ENCODE assay signal across 8 mouse cellular contexts in the genomic region with DNA sequence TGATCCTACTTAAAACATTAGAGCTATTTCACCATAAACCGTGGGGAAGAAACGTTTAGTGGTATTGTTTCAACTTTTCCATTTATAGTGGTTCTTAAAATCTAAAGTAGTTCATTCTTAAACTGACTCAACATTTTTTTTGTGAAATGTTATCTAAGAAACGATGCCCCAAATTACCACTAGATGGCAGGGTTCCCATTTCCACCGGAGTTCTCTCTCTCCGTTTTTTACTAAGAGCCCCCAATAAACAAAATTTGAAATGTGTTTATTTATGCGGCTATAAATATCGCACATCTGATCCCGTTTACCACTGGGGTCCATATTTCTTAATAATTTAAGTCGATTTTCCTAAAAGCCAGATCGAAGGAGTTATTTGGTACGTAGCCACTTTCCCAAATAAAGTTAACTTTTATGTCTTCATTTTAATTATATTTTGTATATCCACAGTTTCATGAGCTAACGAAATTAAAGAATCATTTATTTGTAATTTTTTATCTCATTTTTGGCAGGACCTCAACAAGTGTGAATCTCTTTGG.
DNase-seq lines count a peak whose midpoint lies in the region; ATAC-seq lines count a peak whose summit lies in the region.

No protein-coding gene starts in this region.

- peak; percentile 29 for DNase-seq in gastrocnemius, postnatal 10 days
- no peak for DNase-seq in gastrocnemius, adult 8-10 months (ENCODE audit: low spot score in 2 of 2)
- peak; percentile 58 for DNase-seq in embryonic facial prominence, embryonic 14.5 days (ENCODE audit: low spot score)
- peak; percentile 57 for DNase-seq in mesoderm, embryonic 11.5 days (ENCODE audit: low read depth, low spot score)
- DNase-seq in spleen, postnatal 36 days (ENCODE audit: low spot score in 2 of 2) = no peak
- DNase-seq in cerebellum, adult 9-10 months = no peak

- H3K9ac ChIP-seq in midbrain, embryonic 12.5 days (replicated peaks) = no peak overlapping the region
- no peak overlapping the region for H3K9ac ChIP-seq in midbrain, embryonic 13.5 days (replicated peaks)
- H3K9ac ChIP-seq in embryonic facial prominence, embryonic 14.5 days (ENCODE audit: low read depth, low read length) = no peak overlapping the region

- H3K9me3 ChIP-seq in midbrain, embryonic 12.5 days = no peaks in the 10 kb centered on the region
- H3K9me3 ChIP-seq in midbrain, embryonic 13.5 days = no peaks in the 10 kb centered on the region
- H3K9me3 ChIP-seq in embryonic facial prominence, embryonic 14.5 days (ENCODE audit: control insufficient read depth, low read length) = no peaks in the 10 kb centered on the region

- H3K36me3 ChIP-seq in midbrain, embryonic 12.5 days = no peaks in the 10 kb centered on the region
- H3K36me3 ChIP-seq in midbrain, embryonic 13.5 days = no peaks in the 10 kb centered on the region
- no peaks in the 10 kb centered on the region for H3K36me3 ChIP-seq in embryonic facial prominence, embryonic 14.5 days (ENCODE audit: control insufficient read depth, insufficient read depth, low read length)

- no peak for ATAC-seq in midbrain, embryonic 12.5 days (ENCODE audit: low FRiP score, low read depth)
- no peak for ATAC-seq in midbrain, embryonic 13.5 days
- no peak for ATAC-seq in embryonic facial prominence, embryonic 14.5 days (ENCODE audit: low read depth)

- WGBS in midbrain, embryonic 12.5 days = 17% methylated on average over 12 of the region's 12 CpGs
- WGBS in midbrain, embryonic 13.5 days = 15% methylated on average over 12 of the region's 12 CpGs
- 11% methylated on average over 12 of the region's 12 CpGs for WGBS in embryonic facial prominence, embryonic 14.5 days

- 0 out of 2 replicates have a peak, but pooled peaks cover 6% of the 10 kb centered on the region for H3K27me3 ChIP-seq in midbrain, embryonic 12.5 days
- no peaks in the 10 kb centered on the region for H3K27me3 ChIP-seq in midbrain, embryonic 13.5 days
- no peaks in the 10 kb centered on the region for H3K27me3 ChIP-seq in embryonic facial prominence, embryonic 14.5 days (replicated peaks; ENCODE audit: control insufficient read depth, insufficient read depth, low read length)

- no peak overlapping the region for H3K4me3 ChIP-seq in midbrain, embryonic 12.5 days
- H3K4me3 ChIP-seq in midbrain, embryonic 13.5 days (replicated peaks) = no peak overlapping the region
- H3K4me3 ChIP-seq in embryonic facial prominence, embryonic 14.5 days (ENCODE audit: low read depth, low read length) = no peak overlapping the region

- no peak overlapping the region for H3K27ac ChIP-seq in midbrain, embryonic 12.5 days (replicated peaks)
- no peak overlapping the region for H3K27ac ChIP-seq in midbrain, embryonic 13.5 days
- H3K27ac ChIP-seq in embryonic facial prominence, embryonic 14.5 days (replicated peaks; ENCODE audit: low read depth, low read length) = no peak overlapping the region

- H3K4me2 ChIP-seq in midbrain, embryonic 12.5 days (replicated peaks) = peak overlapping the region; percentile 28; the same call in 1 of the 2 replicates
- no peak overlapping the region for H3K4me2 ChIP-seq in midbrain, embryonic 13.5 days (replicated peaks)
- H3K4me2 ChIP-seq in embryonic facial prominence, embryonic 14.5 days (ENCODE audit: low read depth, low read length) = peak overlapping the region; percentile 34; the same call in 1 of the 2 replicates

- H3K4me1 ChIP-seq in midbrain, embryonic 12.5 days = peaks cover 14% of the 10 kb centered on the region
- peaks cover 16% of the 10 kb centered on the region for H3K4me1 ChIP-seq in midbrain, embryonic 13.5 days (replicated peaks)
- H3K4me1 ChIP-seq in embryonic facial prominence, embryonic 14.5 days (ENCODE audit: control insufficient read depth, insufficient read depth, low read length) = peaks cover 13% of the 10 kb centered on the region

Comparison
In these comparisons a context has a peak if more than half of its experiments do, and no peak if none do; other contexts are left out.
1. DNase-seq: peak in gastrocnemius, postnatal 10 days (single experiment), embryonic facial prominence, embryonic 14.5 days (single experiment) and mesoderm, embryonic 11.5 days (single experiment); none in gastrocnemius, adult 8-10 months (0 of 2), spleen, postnatal 36 days (0 of 2) and cerebellum, adult 9-10 months (single experiment).